Mouse (Mus musculus): Measurements from ENCODE around the gene Zfp64. TPM values are rescaled to one million over a fixed set of nuclear protein-coding genes. Genes with fewer than 3 reads are reported as not detected.

Gene Zfp64
- polyA plus RNA-seq, 1 experiment from 2014 or later = 24.1 TPM

GRCm38 (mm10) chr2:168912901-168913721, 42.3 kb downstream of the Zfp64 start:
- no peaks in the 10 kb centered on the region for H3K36me3 ChIP-seq
- peak overlapping the region; percentile 100 for H3K4me2 ChIP-seq
- H3K9ac ChIP-seq (replicated peaks) = peak overlapping the region; percentile 51
- peaks cover 38% of the 10 kb centered on the region for H3K27me3 ChIP-seq (replicated peaks)
- peak overlapping the region; percentile 59 for H3K4me3 ChIP-seq (replicated peaks)
- no peak overlapping the region for H3K27ac ChIP-seq (replicated peaks)
- ATAC-seq (ENCODE audit: low FRiP score) = peak; percentile 11; the same call in 1 of the 2 replicates
- H3K4me1 ChIP-seq = peaks cover 31% of the 10 kb centered on the region
- WGBS = 3% methylated on average over 31 of the region's 31 CpGs
- H3K9me3 ChIP-seq (replicated peaks) = no peaks in the 10 kb centered on the region

GRCm38 (mm10) chr2:168912051-168912891, 43.1 kb downstream of the Zfp64 start:
- under 1% methylated on average over 70 of the region's 70 CpGs for WGBS
- H3K4me1 ChIP-seq = peaks cover 31% of the 10 kb centered on the region
- peaks cover 38% of the 10 kb centered on the region for H3K27me3 ChIP-seq (replicated peaks)
- peak overlapping the region; percentile 100 for H3K4me2 ChIP-seq
- peak; percentile 58; the same call in 1 of the 2 replicates for ATAC-seq (ENCODE audit: low FRiP score)
- H3K4me3 ChIP-seq (replicated peaks) = peak overlapping the region; percentile 59
- H3K36me3 ChIP-seq = no peaks in the 10 kb centered on the region
- H3K9me3 ChIP-seq (replicated peaks) = no peaks in the 10 kb centered on the region
- peak overlapping the region; percentile 51 for H3K9ac ChIP-seq (replicated peaks)
- H3K27ac ChIP-seq (replicated peaks) = no peak overlapping the region

- peak overlapping the region; percentile 51; the same call in 1 of the 2 replicates for H3K9ac ChIP-seq (replicated peaks)
- H3K36me3 ChIP-seq = no peaks in the 10 kb centered on the region
- peak overlapping the region; percentile 100 for H3K4me2 ChIP-seq
- peaks cover 38% of the 10 kb centered on the region for H3K27me3 ChIP-seq (replicated peaks)
- 0 out of 2 replicates have a peak, but pooled peaks have one; percentile 7 for ATAC-seq (ENCODE audit: low FRiP score)
- no peak overlapping the region for H3K27ac ChIP-seq (replicated peaks)
- H3K4me3 ChIP-seq (replicated peaks) = peak overlapping the region; percentile 59
- peaks cover 31% of the 10 kb centered on the region for H3K4me1 ChIP-seq
- no peaks in the 10 kb centered on the region for H3K9me3 ChIP-seq (replicated peaks)
- 3% methylated on average over 19 of the region's 19 CpGs for WGBS
Observed at GRCm38 (mm10) chr2:168911527-168911926, 43.9 kb downstream of the Zfp64 start.

- 41% methylated on average over 11 of the region's 11 CpGs for WGBS
Observed at GRCm38 (mm10) chr2:168906022-168906421, 49.4 kb downstream of the Zfp64 start.

GRCm38 (mm10) chr2:168904846-168905245, 50.5 kb downstream of the Zfp64 start:
- no peak overlapping the region for H3K27ac ChIP-seq (replicated peaks)
- H3K27me3 ChIP-seq (replicated peaks) = 0 out of 2 replicates have a peak, but pooled peaks cover 8% of the 10 kb centered on the region
- H3K9ac ChIP-seq (replicated peaks) = no peak overlapping the region
- peaks cover 12% of the 10 kb centered on the region; the same call in 1 of the 2 replicates for H3K4me1 ChIP-seq
- 80% methylated on average over 3 of the region's 3 CpGs for WGBS
- H3K4me3 ChIP-seq (replicated peaks) = no peak overlapping the region
- H3K9me3 ChIP-seq (replicated peaks) = no peaks in the 10 kb centered on the region
- no peaks in the 10 kb centered on the region for H3K36me3 ChIP-seq
- no peak overlapping the region for H3K4me2 ChIP-seq
- no peak for ATAC-seq (ENCODE audit: low FRiP score)

More at GRCm38 (mm10) chr2:168906022-168906421, 49.4 kb downstream of the Zfp64 start:
- Histone ChIP-seq H3K9me3 (replicated peaks) (no peaks in the 10 kb centered on the region), H3K27me3 (replicated peaks) (peaks cover 18% of the 10 kb centered on the region), H3K9ac (replicated peaks) (no peak overlapping the region), H3K4me2 (no peak overlapping the region), H3K4me1 (peaks cover 16% of the 10 kb centered on the region), H3K27ac (replicated peaks) (no peak overlapping the region), H3K4me3 (replicated peaks) (no peak overlapping the region), H3K36me3 (no peaks in the 10 kb centered on the region)
- no peak for ATAC-seq (ENCODE audit: low FRiP score)

GRCm38 (mm10) chr2:168904188-168904587, 51.2 kb downstream of the Zfp64 start:
- no peak overlapping the region for H3K9ac ChIP-seq (replicated peaks)
- 19% methylated on average over 9 of the region's 9 CpGs for WGBS
- no peak overlapping the region for H3K4me2 ChIP-seq
- no peaks in the 10 kb centered on the region for H3K9me3 ChIP-seq (replicated peaks)
- H3K27me3 ChIP-seq (replicated peaks) = 0 out of 2 replicates have a peak, but pooled peaks cover 3% of the 10 kb centered on the region
- no peaks in the 10 kb centered on the region for H3K36me3 ChIP-seq
- ATAC-seq (ENCODE audit: low FRiP score) = no peak
- H3K4me1 ChIP-seq = peaks cover 12% of the 10 kb centered on the region; the same call in 1 of the 2 replicates
- no peak overlapping the region for H3K4me3 ChIP-seq (replicated peaks)
- H3K27ac ChIP-seq (replicated peaks) = no peak overlapping the region

GRCm38 (mm10) chr2:168902634-168903033, 52.8 kb downstream of the Zfp64 start:
- 29% methylated on average over 8 of the region's 8 CpGs for WGBS

GRCm38 (mm10) chr2:168897906-168898305, 57.5 kb downstream of the Zfp64 start:
- H3K27ac ChIP-seq (replicated peaks) = no peak overlapping the region
- no peak overlapping the region for H3K9ac ChIP-seq (replicated peaks)
- H3K9me3 ChIP-seq (replicated peaks) = no peaks in the 10 kb centered on the region
- H3K4me1 ChIP-seq = no peaks in the 10 kb centered on the region
- no peaks in the 10 kb centered on the region for H3K27me3 ChIP-seq (replicated peaks)
- 87% methylated on average over 7 of the region's 7 CpGs for WGBS
- H3K4me3 ChIP-seq (replicated peaks) = no peak overlapping the region
- no peak overlapping the region for H3K4me2 ChIP-seq
- no peaks in the 10 kb centered on the region for H3K36me3 ChIP-seq
- no peak for ATAC-seq (ENCODE audit: low FRiP score)

More at GRCm38 (mm10) chr2:168902634-168903033, 52.8 kb downstream of the Zfp64 start:
- H3K9me3 ChIP-seq (replicated peaks) = no peaks in the 10 kb centered on the region
- H3K27ac ChIP-seq (replicated peaks) = no peak overlapping the region
- H3K4me2 ChIP-seq = no peak overlapping the region
- no peak overlapping the region for H3K9ac ChIP-seq (replicated peaks)
- H3K4me3 ChIP-seq (replicated peaks) = no peak overlapping the region
- H3K27me3 ChIP-seq (replicated peaks) = no peaks in the 10 kb centered on the region
- H3K36me3 ChIP-seq = no peaks in the 10 kb centered on the region
- no peak for ATAC-seq (ENCODE audit: low FRiP score)
- H3K4me1 ChIP-seq = peaks cover 12% of the 10 kb centered on the region; the same call in 1 of the 2 replicates

GRCm38 (mm10) chr2:168895531-168895930, 59.9 kb downstream of the Zfp64 start:
- Histone ChIP-seq H3K36me3 (no peaks in the 10 kb centered on the region), H3K9me3 (replicated peaks) (no peaks in the 10 kb centered on the region), H3K4me3 (replicated peaks) (no peak overlapping the region), H3K27ac (replicated peaks) (no peak overlapping the region), H3K9ac (replicated peaks) (no peak overlapping the region), H3K27me3 (replicated peaks) (no peaks in the 10 kb centered on the region), H3K4me2 (no peak overlapping the region), H3K4me1 (no peaks in the 10 kb centered on the region)
- WGBS = 72% methylated on average over 8 of the region's 8 CpGs
- no peak for ATAC-seq (ENCODE audit: low FRiP score)

- Histone ChIP-seq H3K9me3 (replicated peaks) (no peaks in the 10 kb centered on the region), H3K27ac (replicated peaks) (no peak overlapping the region), H3K4me2 (no peak overlapping the region), H3K4me1 (no peaks in the 10 kb centered on the region), H3K27me3 (replicated peaks) (no peaks in the 10 kb centered on the region), H3K9ac (replicated peaks) (no peak overlapping the region), H3K4me3 (replicated peaks) (no peak overlapping the region), H3K36me3 (no peaks in the 10 kb centered on the region)
- ATAC-seq (ENCODE audit: low FRiP score) = no peak
- WGBS = 94% methylated on average over 7 of the region's 7 CpGs
Observed at GRCm38 (mm10) chr2:168894738-168895137, 60.6 kb downstream of the Zfp64 start.

- H3K4me3 ChIP-seq (replicated peaks) = no peak overlapping the region
- H3K27me3 ChIP-seq (replicated peaks) = no peaks in the 10 kb centered on the region
- H3K36me3 ChIP-seq = no peaks in the 10 kb centered on the region
- no peak for ATAC-seq (ENCODE audit: low FRiP score)
- H3K9ac ChIP-seq (replicated peaks) = no peak overlapping the region
- H3K4me2 ChIP-seq = no peak overlapping the region
- H3K27ac ChIP-seq (replicated peaks) = no peak overlapping the region
- no peaks in the 10 kb centered on the region for H3K4me1 ChIP-seq
- H3K9me3 ChIP-seq (replicated peaks) = no peaks in the 10 kb centered on the region
- 73% methylated on average over 2 of the region's 2 CpGs for WGBS
Observed at GRCm38 (mm10) chr2:168892057-168892456, 63.3 kb downstream of the Zfp64 start.
